ENCODE assay signal across 1 mouse cellular context in genomic region chr15:89309962-89310498, GRCm38 (mm10).
A peak's percentile ranks its signal among the peaks of the same experiment; 100 is the strongest.
TF ChIP-seq lines count a peak whose summit lies in the region.

No protein-coding gene starts in this region.

TF ChIP-seq in MEL, 35 proteins besides CTCF, POLR2A, EP300 and RAD21 (continued from another document):
- TF ChIP-seq TCF12 (IDR thresholded peaks at IDR 0.05; ENCODE audit: low read depth, low read length) (no peak), ETS1 (IDR thresholded peaks at IDR 0.05; ENCODE audit: low read depth, low read length) (peak; percentile 28; the same call in 1 of the 2 replicates), USF1 (IDR thresholded peaks at IDR 0.05; ENCODE audit: low read depth, low read length) (no peak), USF2 (IDR thresholded peaks at IDR 0.05; ENCODE audit: borderline replicate concordance in 1 of 2, insufficient read depth in 1 of 2, low read depth in 1 of 2, low read length in 2 of 2) (no peak), CHD1 (IDR thresholded peaks at IDR 0.05; ENCODE audit: low read depth, low read length) (no peak)
TF ChIP-seq in MEL: peak in this region for 3.
